Mouse (Mus musculus): ENCODE measurements around the gene Prkce.

Prkce gene

DNA sequence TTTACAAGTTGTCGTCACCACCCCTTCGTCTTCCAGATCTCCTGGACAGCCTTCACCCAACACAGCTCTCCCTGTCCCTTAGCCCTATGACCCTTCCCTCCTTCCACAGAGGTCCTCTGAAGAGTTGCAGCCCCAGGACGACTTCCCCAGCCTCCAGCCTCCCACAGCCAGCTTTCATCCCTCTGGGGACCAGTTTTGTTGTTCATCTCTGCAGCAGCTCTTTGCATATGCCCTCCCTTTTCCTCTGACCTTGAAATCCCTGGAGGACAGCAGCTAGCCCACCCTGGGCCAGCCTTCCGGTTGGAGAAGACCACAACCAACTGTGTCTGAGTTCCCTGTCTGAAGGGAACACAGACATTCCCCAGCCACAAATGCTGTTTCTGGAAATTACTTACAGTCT, 483.5 kb downstream of the Prkce start:
- DNase-seq, result no peak

DNA sequence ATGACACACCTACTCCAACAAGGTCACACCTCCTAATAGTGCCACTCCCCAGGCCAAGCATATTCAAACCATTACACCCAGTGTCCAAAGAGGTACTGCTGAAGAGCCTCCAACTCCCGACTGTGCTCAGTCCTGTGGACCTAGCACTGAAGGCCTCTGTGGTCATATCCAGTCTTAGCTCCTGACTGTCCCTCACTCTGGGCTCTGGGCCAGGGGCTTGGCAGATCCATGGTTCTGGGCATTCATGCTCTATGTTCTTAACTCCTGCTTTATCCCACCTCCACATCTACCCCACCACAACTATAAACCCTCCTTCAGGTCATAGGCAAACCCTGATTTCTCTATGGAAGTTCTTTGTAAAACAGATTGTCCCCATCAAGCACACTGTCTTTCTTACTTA, 485.2 kb downstream of the Prkce start:
- DNase-seq, result no peak

DNA sequence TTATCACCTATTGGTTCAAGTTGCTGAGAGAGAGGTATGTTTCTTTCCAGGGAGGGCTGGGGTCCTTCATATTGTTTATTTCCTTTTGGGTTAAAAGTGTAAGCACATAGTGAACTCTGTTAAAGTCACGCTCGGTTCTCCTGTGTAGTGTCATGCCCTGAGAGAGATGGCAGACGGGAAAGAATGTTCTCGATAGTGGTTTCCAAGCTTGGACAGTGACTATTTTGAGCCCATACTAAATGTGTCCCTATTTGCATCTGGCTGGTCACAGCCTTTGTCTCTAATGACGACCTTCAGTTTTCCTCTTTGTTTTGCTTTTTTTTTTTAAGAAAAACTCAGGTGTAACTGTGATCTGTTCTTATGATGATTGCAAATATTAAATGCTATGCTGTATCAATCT, 488.8 kb downstream of the Prkce start:
- DNase-seq, result no peak

DNA sequence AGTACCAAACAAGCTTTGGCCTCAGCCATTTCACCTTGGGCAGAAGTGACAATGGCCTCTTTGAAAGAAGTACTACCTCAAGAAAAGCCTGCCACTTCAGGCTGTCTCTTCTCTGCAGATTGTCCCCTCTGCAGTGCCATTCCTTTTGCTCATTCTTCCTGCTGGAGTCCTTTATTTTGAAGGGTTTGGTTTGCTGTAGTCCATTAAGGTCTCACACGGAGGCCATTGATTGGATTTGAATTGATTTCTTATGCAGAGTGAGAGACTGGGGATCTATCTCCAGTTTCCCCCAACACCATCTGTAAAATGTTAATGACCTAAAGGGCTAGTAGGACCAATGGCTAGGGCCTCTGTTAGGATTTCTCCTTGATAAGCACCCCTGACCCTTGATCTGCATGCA, 494.7 kb downstream of the Prkce start:
- no peak for DNase-seq

DNA sequence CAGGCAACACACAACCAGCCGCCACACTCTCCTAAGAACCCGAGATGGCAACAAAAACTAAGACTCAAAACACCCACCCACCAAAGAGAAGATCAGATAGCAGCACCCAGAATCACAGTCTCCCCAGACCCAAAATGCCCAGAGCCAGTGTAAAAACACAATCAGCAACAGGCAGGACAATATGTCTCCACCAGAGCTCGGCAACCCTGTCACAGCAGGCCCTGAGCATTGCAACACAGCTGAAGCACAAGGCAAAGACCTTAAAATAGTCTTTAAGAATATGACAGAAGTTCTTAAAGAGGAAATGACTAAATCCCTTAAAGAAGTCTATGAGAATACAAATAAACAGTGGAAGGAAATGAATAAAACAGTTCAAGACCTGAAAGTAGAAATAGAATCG, 495.9 kb downstream of the Prkce start:
- no peak for DNase-seq

DNA sequence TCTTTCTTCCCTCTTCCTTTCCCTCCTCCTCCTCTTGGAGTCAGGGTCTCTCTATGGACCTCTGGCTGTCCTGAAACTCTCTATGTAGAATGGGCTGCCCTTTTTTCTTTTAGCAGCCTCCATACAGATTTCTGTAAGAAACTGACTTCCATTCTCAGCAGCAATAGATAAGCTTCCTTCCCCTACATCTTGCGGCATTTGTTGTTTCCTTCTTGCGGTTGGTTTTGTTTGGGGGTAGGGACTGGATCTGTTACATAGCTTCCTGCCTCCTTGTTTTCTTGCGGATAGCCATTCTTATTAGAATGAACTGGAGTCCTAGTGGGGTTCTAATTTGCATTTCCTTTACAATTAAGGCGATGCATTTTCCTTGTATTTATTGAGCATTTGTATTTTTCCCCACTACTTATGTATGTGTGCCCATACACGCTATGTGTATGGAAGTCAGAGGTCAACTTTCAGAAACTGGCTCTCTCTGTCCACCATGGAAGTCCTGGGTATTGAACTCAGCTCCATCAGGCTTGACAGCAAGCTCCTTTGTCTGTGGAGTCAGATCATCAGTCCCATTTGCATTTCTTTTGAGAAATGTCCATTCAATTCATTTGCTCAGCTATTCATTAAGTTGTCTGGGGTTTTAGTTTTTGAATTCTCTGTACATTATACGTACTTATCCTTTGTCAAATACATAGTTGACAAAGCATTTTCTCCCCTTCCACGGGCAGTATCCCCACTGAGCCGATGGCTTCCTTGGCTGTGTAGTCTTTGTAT, 500.4 kb downstream of the Prkce start:
- no peak for DNase-seq

DNA sequence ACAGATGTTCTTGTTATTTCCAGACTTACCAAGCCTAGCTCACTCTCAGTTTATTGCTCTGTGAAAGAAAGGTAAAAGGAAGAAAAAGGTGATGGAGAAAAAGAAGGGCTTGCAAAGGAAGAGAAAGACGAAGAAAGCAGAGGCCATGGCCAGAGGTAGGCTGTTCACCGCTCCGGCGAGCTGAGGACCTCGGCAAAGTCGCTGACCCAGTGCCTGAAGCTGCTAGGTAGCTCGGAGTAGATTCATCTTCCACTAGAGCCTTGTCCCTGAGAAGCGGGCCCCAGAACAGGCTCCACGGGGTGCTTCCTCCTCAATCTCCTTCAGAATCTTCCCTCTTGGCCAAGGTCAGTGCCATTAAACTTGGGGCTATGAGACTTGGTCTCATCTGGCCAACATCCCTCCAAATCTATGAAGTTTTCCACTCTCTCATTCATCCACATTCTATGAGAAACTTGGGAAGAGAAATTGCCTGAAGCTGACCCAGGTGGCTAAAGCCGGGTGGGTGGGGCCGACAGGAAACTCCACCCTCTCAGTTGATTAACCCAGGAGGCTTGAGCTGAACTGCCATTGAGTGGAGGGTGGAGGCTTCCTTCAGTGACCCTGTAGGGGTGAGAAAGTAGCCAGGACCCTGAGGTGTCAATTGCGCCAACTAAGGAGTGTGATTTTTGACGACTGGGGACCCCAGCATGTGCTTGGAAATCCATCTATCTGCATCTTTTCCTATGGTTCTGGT, 502.2 kb downstream of the Prkce start:
- no peak for DNase-seq

DNA sequence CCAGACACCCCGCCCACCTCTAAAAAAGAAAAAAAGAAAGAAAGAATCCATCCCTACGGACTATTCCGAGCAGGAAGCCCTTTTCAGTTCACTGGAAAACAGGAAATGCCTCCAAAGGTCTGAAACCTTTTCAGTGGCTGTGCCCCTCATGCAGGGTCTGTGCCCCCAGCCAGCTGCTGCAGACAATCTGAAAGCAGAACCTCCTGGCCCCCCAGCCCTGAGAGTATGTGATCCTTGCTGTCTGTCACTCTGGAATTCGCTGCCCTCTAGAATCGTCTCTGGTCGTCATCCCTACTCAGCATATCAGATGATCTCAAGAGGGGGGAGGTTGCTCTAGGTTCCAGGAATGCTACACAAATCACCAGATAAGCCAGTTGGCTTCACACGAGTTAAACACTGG, 503.1 kb downstream of the Prkce start:
- DNase-seq, result peak; percentile 28

DNA sequence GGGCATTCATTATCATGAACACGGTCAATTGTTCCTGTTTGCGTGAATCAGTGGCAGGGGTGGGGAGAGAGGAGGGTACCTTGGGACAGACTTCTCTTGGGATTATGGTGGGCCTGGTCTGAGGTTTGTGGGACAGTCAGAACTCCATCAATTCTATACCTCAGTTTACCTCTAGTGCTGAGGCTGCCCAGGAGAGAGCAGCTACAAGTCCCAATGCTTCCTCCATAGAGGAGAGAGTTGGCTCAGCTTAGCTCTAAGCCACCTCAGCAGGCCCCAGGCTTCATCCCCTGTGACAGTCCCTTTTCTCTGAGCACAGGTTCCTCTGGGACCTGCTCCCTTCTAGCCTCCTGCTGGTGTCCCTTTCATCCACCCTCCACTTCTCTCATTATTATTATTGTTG, 507.4 kb downstream of the Prkce start:
- DNase-seq, result no peak

DNA sequence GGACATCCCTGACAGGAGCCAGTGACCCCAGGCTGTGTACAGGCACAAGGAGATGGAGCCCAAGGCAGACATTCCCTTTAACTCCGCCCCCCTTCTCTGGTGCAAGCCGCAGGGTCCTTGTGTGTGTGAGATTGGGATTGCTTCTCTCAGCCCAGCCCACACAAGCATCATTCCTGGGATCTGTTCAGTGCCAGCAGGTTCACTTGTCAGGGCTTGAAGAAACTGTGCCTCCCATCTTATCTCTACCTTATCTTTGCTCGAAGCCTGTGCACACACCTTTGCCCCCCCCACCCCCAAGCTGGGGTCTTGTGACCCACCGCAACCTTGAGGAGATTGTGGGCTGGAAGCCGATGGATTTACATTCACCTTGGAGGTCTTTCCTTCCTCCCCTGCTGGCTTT, 508.8 kb downstream of the Prkce start:
- no peak for DNase-seq

DNA sequence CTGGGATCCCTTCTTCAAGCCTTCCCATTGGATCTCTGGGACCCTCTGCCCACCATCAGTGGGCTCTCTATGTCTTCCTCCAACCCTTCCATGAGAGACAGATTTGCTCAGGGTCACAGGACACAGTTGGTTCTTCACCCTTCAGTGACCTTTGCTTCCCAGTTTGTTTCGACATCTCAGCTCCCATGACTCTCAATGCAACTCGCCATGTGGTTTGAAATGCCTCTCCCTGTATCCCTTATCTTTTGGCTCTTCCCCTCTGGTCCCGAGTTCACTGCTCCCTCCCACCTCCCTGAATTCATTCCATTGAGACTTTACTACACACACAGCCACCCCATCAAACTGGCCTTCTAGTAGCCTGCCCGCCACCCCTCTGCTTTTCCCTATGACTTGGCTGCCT, 509.3 kb downstream of the Prkce start:
- DNase-seq, result no peak

DNA sequence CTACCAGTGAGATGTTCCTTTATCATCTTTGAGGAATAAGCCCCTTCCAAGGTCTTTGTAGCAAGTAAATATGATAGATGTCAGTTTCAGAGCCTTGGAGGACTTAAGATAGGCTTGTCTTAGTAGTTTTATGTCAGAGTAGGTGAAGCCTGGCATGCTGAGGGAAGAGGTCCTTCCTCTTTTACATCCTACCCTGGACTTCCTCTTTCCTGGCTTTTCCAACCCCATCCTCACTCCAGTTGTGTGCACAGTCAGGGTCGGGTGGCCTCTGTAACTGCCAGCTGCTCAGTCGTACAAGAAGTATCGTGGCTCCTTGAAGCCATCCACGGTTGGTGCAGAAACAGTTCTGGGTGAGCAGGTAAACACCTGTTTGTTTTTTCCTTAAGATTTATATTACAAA, 517.7 kb downstream of the Prkce start:
- DNase-seq, result no peak

DNA sequence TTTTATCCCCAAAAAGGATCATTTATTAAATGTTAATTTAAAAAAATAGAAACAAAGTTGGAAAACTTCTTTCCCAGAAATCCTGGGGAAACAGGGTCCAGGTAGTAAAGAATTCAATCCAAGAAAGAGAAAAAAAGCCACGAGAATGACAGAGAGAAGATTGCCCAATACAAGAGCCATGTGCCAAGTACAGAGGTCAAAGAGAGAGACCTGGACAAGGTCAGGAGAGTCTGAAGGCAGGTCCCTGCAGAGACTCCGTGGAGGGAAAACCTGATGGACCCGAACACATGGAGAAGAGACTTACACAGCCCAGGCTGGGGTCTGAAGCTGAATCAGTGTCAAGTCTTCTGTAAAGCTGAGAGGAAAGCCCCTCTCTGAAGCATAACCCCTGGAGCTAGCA, 519.4 kb downstream of the Prkce start:
- no peak for DNase-seq

DNA sequence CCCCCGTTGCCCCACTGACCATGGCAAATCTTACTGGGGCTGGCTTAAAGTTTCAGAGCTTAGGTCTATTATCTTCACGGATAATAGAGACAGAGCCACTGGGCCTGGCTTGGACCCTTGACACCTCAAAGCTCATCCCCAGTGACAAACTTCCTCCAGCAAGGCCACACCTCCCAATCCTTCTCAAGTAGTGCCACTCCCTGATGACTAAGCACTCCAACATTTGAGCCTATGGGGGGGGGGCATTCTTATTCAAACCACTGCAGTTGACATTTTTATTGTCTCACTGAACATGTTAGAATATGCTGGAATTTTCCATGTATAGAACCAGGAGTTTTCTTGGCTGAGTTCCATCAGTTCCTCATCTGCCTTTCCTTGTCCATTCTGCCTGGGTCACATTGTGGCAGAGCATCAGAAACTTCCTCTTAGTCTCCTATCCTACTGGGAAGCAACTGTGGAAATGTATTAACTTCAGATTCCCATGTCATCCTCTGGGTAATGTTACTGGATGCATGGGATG, 523.3 kb downstream of the Prkce start:
- DNase-seq, result no peak

DNA sequence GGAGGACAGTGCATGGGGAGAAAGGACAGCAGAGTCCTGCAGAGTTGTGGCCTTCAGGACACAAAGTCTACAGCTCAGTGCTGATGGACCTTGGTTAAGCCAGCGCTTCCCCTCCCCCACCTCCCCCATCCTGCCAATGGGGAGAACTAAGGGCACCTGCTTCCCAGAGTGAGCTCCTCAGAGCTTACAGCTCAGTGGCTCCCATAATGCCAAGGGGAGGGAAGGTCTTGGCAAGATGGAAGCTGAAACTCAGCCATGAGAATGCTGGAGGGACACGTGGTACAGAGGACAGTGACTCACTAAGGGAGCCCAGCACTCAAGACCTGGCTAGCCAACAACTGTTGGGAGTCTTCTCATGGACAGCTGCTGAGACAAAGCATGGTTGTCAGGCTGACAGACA, 530.2 kb downstream of the Prkce start:
- no peak for DNase-seq

DNA sequence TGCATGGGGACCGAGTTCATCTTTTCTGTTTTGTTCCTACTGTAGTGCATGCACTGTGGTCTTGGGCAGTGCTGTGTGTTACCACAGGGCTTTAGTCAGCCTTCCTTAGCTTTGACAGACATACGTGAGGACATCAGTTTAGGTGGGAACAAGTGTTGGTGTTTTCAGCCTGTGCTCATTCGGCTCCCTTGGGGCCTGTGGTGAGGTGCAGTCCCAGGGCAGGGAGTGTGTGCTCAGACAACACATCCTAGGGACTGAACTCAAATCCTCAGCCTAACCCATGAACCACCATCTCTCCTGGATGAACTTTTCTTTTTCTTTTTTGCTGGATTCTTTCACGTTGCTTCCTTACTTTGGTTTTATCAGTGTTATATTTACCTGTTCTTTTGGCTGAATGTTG, 535.8 kb downstream of the Prkce start:
- no peak for DNase-seq

DNA sequence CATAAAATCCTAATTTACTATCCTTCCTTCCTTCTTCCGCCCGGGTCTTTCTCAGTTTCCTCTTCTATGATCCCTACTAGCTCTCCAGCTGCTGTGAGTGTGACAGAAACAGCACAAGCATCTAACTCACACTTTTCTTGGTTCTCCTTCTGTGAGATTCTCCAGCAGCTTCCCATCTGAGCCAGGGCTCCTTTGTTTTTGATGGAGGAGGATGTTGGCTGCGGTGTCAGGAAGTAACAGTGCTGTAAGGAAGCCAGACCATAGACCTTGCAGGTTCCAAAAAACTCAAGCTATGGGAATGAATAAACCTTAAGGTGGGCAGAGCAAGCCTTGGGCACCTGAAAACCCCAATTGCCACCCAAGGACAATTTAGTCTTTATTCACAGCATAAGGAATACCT, 537.7 kb downstream of the Prkce start:
- no peak for DNase-seq

DNA sequence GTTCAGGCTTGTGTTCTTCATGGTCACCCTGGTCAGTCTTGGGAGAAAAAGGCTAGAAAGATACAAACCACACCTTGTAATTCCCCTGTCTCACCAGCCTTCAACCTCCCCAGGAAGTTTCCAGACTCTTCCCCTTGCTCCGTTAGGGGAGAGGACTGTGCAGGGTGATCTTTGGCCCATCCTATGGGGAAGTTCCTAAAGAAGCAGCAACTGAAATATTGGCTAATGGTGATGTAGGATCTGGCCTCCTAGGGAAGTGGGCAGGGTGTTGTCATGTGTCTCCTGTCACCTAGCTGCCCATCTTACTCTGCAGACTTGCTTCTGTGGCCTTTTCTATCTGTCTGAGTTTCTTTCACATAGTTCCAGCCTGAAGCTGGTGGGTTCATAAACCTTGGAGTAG, 538.9 kb downstream of the Prkce start:
- DNase-seq, result no peak
